In genomic region chr1:133859821-133860711, GRCm38 (mm10) we compare ENCODE assay signal across 14 mouse cellular contexts. TPM values are rescaled to one million over a fixed set of nuclear protein-coding genes. Genes with fewer than 3 reads are reported as not detected.
DNase-seq lines count a peak whose midpoint lies in the region; ATAC-seq lines count a peak whose summit lies in the region.
"Had no signal": no experiment of that assay in that cellular context is flagged by ENCODE, and none has a peak within 500 bp of the region (broad histone marks: within the 10 kb centered on the region; RNA-seq: fewer than 3 reads in every experiment).

No protein-coding gene starts in this region.

- WGBS in heart, embryonic 10.5 days = 81% methylated on average over 20 of the region's 20 CpGs
- WGBS in hindbrain, embryonic 14.5 days = 58% methylated on average over 20 of the region's 20 CpGs

- H3K36me3 ChIP-seq in heart, embryonic 10.5 days = no peaks in the 10 kb centered on the region
- H3K36me3 ChIP-seq in hindbrain, embryonic 14.5 days (replicated peaks; ENCODE audit: control insufficient read depth, insufficient read depth) = no peaks in the 10 kb centered on the region
- H3K36me3 ChIP-seq: liver, embryonic 15.5 days had no signal

- no peak overlapping the region for H3K9ac ChIP-seq in hindbrain, embryonic 14.5 days
- H3K9ac ChIP-seq: liver, embryonic 15.5 days had no signal

- peak overlapping the region; percentile 60 for H3K27ac ChIP-seq in heart, embryonic 10.5 days
- peak overlapping the region; percentile 33; the same call in 1 of the 2 replicates for H3K27ac ChIP-seq in hindbrain, embryonic 14.5 days
- H3K27ac ChIP-seq: liver, embryonic 15.5 days; macrophage had no signal

- no peak overlapping the region for H3K4me3 ChIP-seq in heart, embryonic 10.5 days
- no peak overlapping the region for H3K4me3 ChIP-seq in hindbrain, embryonic 14.5 days (replicated peaks; ENCODE audit: low read length)
- H3K4me3 ChIP-seq: liver, embryonic 15.5 days had no signal

- no peaks in the 10 kb centered on the region for H3K9me3 ChIP-seq in heart, embryonic 10.5 days
- no peaks in the 10 kb centered on the region for H3K9me3 ChIP-seq in hindbrain, embryonic 14.5 days (ENCODE audit: control insufficient read depth, low read length)
- H3K9me3 ChIP-seq: liver, embryonic 15.5 days had no signal

- 0 out of 2 replicates have a peak, but pooled peaks cover 17% of the 10 kb centered on the region for H3K27me3 ChIP-seq in heart, embryonic 10.5 days (ENCODE audit: insufficient read depth, poor library complexity, severe bottlenecking)
- H3K27me3 ChIP-seq in hindbrain, embryonic 14.5 days (ENCODE audit: control insufficient read depth, insufficient read depth, low read length) = no peaks in the 10 kb centered on the region

- peak; percentile 72 for DNase-seq in heart, embryonic 10.5 days (ENCODE audit: low spot score)
- DNase-seq in heart, postnatal 4 days = no peak
- DNase-seq in ZHBTc4 (ENCODE audit: low read depth, low spot score) = peak; percentile 50
- no peak for DNase-seq in hindbrain, embryonic 14.5 days (ENCODE audit: low spot score)
- peak; percentile 43 to 51 for DNase-seq in kidney, postnatal 36 days
- no peak for DNase-seq in right cerebral cortex, adult 2 months (ENCODE audit: low spot score in 2 of 2)
- no peak for DNase-seq in T-cell, adult 2 months (ENCODE audit: low spot score)
- DNase-seq in ovary, adult 18-20 months (ENCODE audit: low spot score) = no peak
- DNase-seq: gastrocnemius, postnatal 36 days; heart, postnatal 10 days; thymus, postnatal 4 days had no signal

- no peak for ATAC-seq in hindbrain, embryonic 14.5 days (ENCODE audit: low FRiP score)

- H3K4me1 ChIP-seq in heart, embryonic 10.5 days = peaks cover 65% of the 10 kb centered on the region
- peaks cover 18% of the 10 kb centered on the region; the same call in 1 of the 2 replicates for H3K4me1 ChIP-seq in hindbrain, embryonic 14.5 days (replicated peaks; ENCODE audit: control insufficient read depth, insufficient read depth, low read length)

- no peak overlapping the region for H3K4me2 ChIP-seq in hindbrain, embryonic 14.5 days (replicated peaks)
- H3K4me2 ChIP-seq: liver, embryonic 15.5 days had no signal

RNA-seq across cellular contexts. Expression of gene Optc, which starts 47.7 kb away (rescaled TPM):
- polyA plus RNA-seq in heart, embryonic 10.5 days (2016; fragmentation: Nextera tagmentation; extraction: Ambion mirVana) = 0.16 and 0.69 TPM in 2 replicates
- under 1 TPM; 0.16 to 0.29 TPM for total RNA-seq in heart, postnatal 4 days (2021)
- polyA plus RNA-seq in hindbrain, embryonic 14.5 days (2014; fragmentation: Nextera tagmentation; extraction: Ambion mirVana) = 3.2 TPM in 2 replicates
- total RNA-seq: common myeloid progenitor, adult 5-6 weeks; gastrocnemius, postnatal 36 days had no signal
- polyA plus RNA-seq: macrophage had no signal

RNA-seq across cellular contexts. Expression of gene Atp2b4, which starts 59.2 kb away (rescaled TPM):
- 15.2 and 26.4 TPM in 2 replicates for polyA plus RNA-seq in heart, embryonic 10.5 days (2016; fragmentation: Nextera tagmentation; extraction: Ambion mirVana)
- 10 to 100 TPM; 32.4 to 37.4 TPM for total RNA-seq in heart, postnatal 4 days (2021)
- 21.1 and 23.3 TPM in 2 replicates for polyA plus RNA-seq in hindbrain, embryonic 14.5 days (2014; fragmentation: Nextera tagmentation; extraction: Ambion mirVana)

Comparison
In these comparisons a context has a peak if more than half of its experiments do, and no peak if none do; other contexts are left out.
1. DNase-seq: peak in heart, embryonic 10.5 days (single experiment), ZHBTc4 (single experiment) and kidney, postnatal 36 days (2 of 2); none in heart, postnatal 4 days (single experiment), hindbrain, embryonic 14.5 days (single experiment), right cerebral cortex, adult 2 months (0 of 2), T-cell, adult 2 months (single experiment) and ovary, adult 18-20 months (single experiment).